Mouse (Mus musculus) kidney, postnatal 0 days (tissue): Measurements from ENCODE around the gene Rhbdd3. TPM values are rescaled to one million over a fixed set of nuclear protein-coding genes. Genes with fewer than 3 reads are reported as not detected.

ENCODE experiments used
- ATAC-seq: fragments of 200-750 bp; cut with Nextera tagmentation; replicated peaks from 2 replicates; pipeline ENCODE4 v1.8.0; 2017; ENCODE audit warnings: low read depth, moderate number of reproducible peaks, moderate TSS enrichment, moderate library complexity; ENCODE audit not compliant: low FRiP score
- DNase-seq: peaks from one replicate; pipeline ENCODE4 v3.0.0-alpha.2; 2016; ENCODE audit warnings: low spot score
- H3K27ac ChIP-seq: fragments of 300-500 bp; sonication (generic); 2 replicates; pipeline ENCODE4 v1.5.1; 2014; ENCODE audit warnings: mild to moderate bottlenecking
- H3K27me3 ChIP-seq: fragments of 300-500 bp; sonication (generic); 2 replicates; pipeline ENCODE4 v1.6.1; 2014; ENCODE audit warnings: low read length, mixed read lengths; ENCODE audit not compliant: insufficient read depth
- H3K36me3 ChIP-seq: fragments of 300-500 bp; sonication (generic); 2 replicates; pipeline ENCODE4 v1.6.1; 2014; ENCODE audit warnings: low read length, mixed read lengths; ENCODE audit not compliant: insufficient read depth
- H3K4me1 ChIP-seq: fragments of 300-500 bp; sonication (generic); replicated peaks from 2 replicates; pipeline ENCODE4 v1.6.1; 2014; ENCODE audit warnings: antibody characterized with exemption, low read length, mixed read lengths; ENCODE audit not compliant: insufficient read depth
- H3K4me2 ChIP-seq: fragments of 300-500 bp; sonication (generic); 2 replicates; pipeline ENCODE4 v1.6.1; 2014; ENCODE audit warnings: mild to moderate bottlenecking, low read length, moderate library complexity, mixed read lengths
- H3K4me3 ChIP-seq: fragments of 300-500 bp; sonication (generic); replicated peaks from 2 replicates; pipeline ENCODE4 v1.5.1; 2014; ENCODE audit warnings: low read depth, low read length
- H3K9ac ChIP-seq: fragments of 300-500 bp; sonication (generic); 2 replicates; pipeline ENCODE4 v1.6.1; 2014; ENCODE audit warnings: low read depth, low read length
- H3K9me3 ChIP-seq: fragments of 300-500 bp; sonication (generic); replicated peaks from 2 replicates; pipeline ENCODE4 v1.6.1; 2016; ENCODE audit warnings: low read length, inconsistent platforms, mixed read lengths
- CTCF ChIP-seq: IDR thresholded peaks from 2 replicates; pipeline ENCODE4 v1.5.1; 2016; ENCODE audit warnings: antibody characterized with exemption, low read depth, mild to moderate bottlenecking, moderate library complexity
- WGBS: fragments of 180-500 bp; shearing (Covaris S2); extraction: QIAGEN DNeasy Blood & Tissue Kit; methylation state at CpG from one replicate; pipeline ENCODE4 v1.1.7; 2014; 5-methylcytosine and 5-hydroxymethylcytosine counted together
- polyA plus RNA-seq: library from polyadenylated mRNA; unstranded; fragments of >200 nt; fragmentation: Nextera tagmentation; extraction: Ambion mirVana; gene quantifications from 2 replicates; pipeline ENCODE4 v1.2.1, GENCODE M21; 2015

Gene Rhbdd3
- polyA plus RNA-seq, 1 experiment from 2014 or later, result 26.8 TPM

- H3K27ac ChIP-seq, result no peak overlapping the region
- H3K36me3 ChIP-seq, result no peaks in the 10 kb centered on the region
- peak overlapping the region; percentile 77 for H3K4me2 ChIP-seq
- peaks cover 7% of the 10 kb centered on the region for H3K27me3 ChIP-seq
- no peak for ATAC-seq
- 72% methylated on average over 28 of the region's 28 CpGs for WGBS
- no peak overlapping the region for H3K9ac ChIP-seq
- 0 out of 2 replicates have a peak overlapping the region, but pooled peaks have one; percentile 36 for H3K4me3 ChIP-seq
- H3K9me3 ChIP-seq, result no peaks in the 10 kb centered on the region
- TF ChIP-seq CTCF, result no peak
- H3K4me1 ChIP-seq, result peaks cover 35% of the 10 kb centered on the region
- no peak for DNase-seq
Observed at GRCm38 (mm10) chr11:5060756-5061412, 37.8 kb upstream of the Rhbdd3 start.

GRCm38 (mm10) chr11:5061413-5062139, 37.1 kb upstream of the Rhbdd3 start:
- Histone ChIP-seq H3K36me3 (no peaks in the 10 kb centered on the region), H3K27ac (no peak overlapping the region), H3K4me3 (peak overlapping the region; percentile 36), H3K9me3 (no peaks in the 10 kb centered on the region), H3K4me1 (peaks cover 35% of the 10 kb centered on the region), H3K4me2 (peak overlapping the region; percentile 77), H3K27me3 (peaks cover 7% of the 10 kb centered on the region), H3K9ac (peak overlapping the region; percentile 49)
- TF ChIP-seq CTCF, result no peak
- 4% methylated on average over 59 of the region's 62 CpGs for WGBS
- DNase-seq (peak; percentile 91), ATAC-seq (peak; percentile 51)

GRCm38 (mm10) chr11:5062326-5062725, 36.4 kb upstream of the Rhbdd3 start:
- Histone ChIP-seq H3K27ac (no peak overlapping the region), H3K4me3 (peak overlapping the region; percentile 36; the same call in 1 of the 2 replicates), H3K4me1 (peaks cover 34% of the 10 kb centered on the region), H3K9me3 (no peaks in the 10 kb centered on the region), H3K36me3 (no peaks in the 10 kb centered on the region), H3K4me2 (peak overlapping the region; percentile 77), H3K9ac (peak overlapping the region; percentile 49; the same call in 1 of the 2 replicates), H3K27me3 (peaks cover 7% of the 10 kb centered on the region)
- ATAC-seq, result no peak
- 28% methylated on average over 13 of the region's 13 CpGs for WGBS
- no peak for DNase-seq
- no peak for TF ChIP-seq CTCF

GRCm38 (mm10) chr11:5062860-5063505, 35.7 kb upstream of the Rhbdd3 start:
- WGBS, result 73% methylated on average over 13 of the region's 13 CpGs
- Histone ChIP-seq H3K4me2 (no peak overlapping the region), H3K4me3 (no peak overlapping the region), H3K36me3 (no peaks in the 10 kb centered on the region), H3K9ac (no peak overlapping the region), H3K27ac (no peak overlapping the region), H3K4me1 (peaks cover 27% of the 10 kb centered on the region), H3K27me3 (peaks cover 7% of the 10 kb centered on the region), H3K9me3 (no peaks in the 10 kb centered on the region)
- DNase-seq (no peak), ATAC-seq (no peak)
- TF ChIP-seq CTCF, result no peak

DNA sequence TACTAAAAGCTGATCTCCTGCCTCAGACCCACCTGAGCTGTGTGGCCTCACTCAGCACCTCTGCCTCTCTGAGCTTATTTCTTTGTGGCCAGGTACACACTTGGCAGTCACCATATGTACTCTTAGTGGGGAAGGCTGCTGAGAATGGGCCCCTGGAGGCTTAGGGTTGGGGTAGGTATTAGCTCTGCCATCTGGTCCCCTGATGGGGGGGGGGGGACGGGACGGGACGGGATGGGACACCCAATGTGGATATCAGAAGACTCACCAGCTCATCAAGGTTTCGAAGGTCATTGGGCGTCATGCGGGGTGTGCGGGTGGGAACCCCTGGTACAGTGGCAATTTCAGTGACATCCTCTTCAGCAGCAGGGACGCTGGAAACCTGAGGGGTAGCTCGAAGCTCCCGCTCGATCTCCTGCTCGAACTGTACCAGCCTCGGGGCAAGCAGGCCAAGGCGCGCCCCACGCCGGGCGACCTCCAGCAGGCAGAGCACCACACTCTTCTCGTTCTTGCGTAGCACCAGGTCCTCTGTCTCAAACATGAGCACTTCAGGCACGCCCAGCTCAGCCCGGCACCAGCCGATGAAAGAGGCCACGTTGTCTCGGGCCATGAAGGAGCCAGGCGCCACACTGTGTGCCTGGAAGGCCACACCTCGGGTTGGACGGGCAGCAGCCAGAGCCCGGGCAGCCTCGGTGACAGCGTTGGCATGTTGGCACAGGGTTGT, 35.0 kb upstream of the Rhbdd3 start:
- Histone ChIP-seq H3K9ac (peak overlapping the region; percentile 76; the same call in 1 of the 2 replicates), H3K27ac (no peak overlapping the region), H3K4me2 (peak overlapping the region; percentile 86), H3K4me3 (peak overlapping the region; percentile 65; the same call in 1 of the 2 replicates), H3K9me3 (no peaks in the 10 kb centered on the region), H3K36me3 (peaks cover 6% of the 10 kb centered on the region; the same call in 1 of the 2 replicates), H3K4me1 (peaks cover 22% of the 10 kb centered on the region), H3K27me3 (peaks cover 7% of the 10 kb centered on the region)
- DNase-seq, result no peak
- 64% methylated on average over 31 of the region's 31 CpGs for WGBS
- TF ChIP-seq CTCF, result no peak
- no peak for ATAC-seq
